Mouse (Mus musculus) liver, postnatal 0 days (tissue): ENCODE measurements around the gene Lrrfip1.

Source experiments
- CTCF ChIP-seq: sonication (generic); IDR thresholded peaks from 2 replicates; pipeline ENCODE4 v1.5.1; 2016; ENCODE audit warnings: antibody characterized with exemption, low read depth
- EP300 ChIP-seq: IDR thresholded peaks from 2 replicates; pipeline ENCODE4 v1.6.1; 2016; ENCODE audit warnings: antibody characterized with exemption, low read depth, mild to moderate bottlenecking

DNA sequence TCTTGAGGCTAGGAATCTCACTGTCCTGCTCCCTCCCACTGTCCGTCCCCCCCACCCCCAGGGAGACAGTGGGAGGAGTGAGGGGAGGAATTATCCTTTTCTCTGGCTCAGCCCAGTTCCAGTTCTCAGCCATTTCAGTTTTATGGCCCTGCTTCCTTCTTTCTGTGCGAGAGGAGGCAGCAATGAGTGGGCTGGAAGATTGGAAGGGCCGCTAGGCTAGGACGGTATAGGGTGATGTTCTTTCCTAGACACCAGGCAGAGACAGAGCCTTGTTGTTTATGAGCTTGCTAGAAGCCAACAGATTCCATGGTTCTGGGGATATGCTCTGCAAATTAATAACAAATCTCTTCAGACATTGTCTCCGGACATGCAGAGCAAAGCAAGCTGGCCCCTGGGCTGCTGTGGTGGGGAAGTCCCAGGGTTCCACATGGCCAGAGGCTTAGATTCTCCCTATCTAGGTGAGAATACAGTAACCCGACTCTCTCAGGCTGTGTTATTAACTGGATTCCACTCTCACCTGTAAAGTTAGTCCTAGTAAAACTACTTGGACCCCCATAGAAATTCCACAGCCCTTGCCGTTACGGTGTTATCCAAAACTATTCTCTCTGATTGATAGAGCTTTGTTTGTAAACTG is 53.0 kb downstream of the Lrrfip1 start:
- TF ChIP-seq CTCF (no peak), EP300 (no peak)
